9 mouse cellular contexts compared by ENCODE assay signal in genomic region chr17:48001157-48001556, GRCm38 (mm10). TPM values are rescaled to one million over a fixed set of nuclear protein-coding genes. Genes with fewer than 3 reads are reported as not detected.
DNase-seq lines count a peak whose midpoint lies in the region; ATAC-seq and TF ChIP-seq lines count a peak whose summit lies in the region.
"Had no signal": no experiment of that assay in that cellular context is flagged by ENCODE, and none has a peak within 500 bp of the region (broad histone marks: within the 10 kb centered on the region; RNA-seq: fewer than 3 reads in every experiment).

No protein-coding gene starts in this region.

- no peaks in the 10 kb centered on the region for H3K27me3 ChIP-seq in erythroblast, embryonic 14.5 days (ENCODE audit: control insufficient read depth)
- H3K27me3 ChIP-seq in kidney, embryonic 16.5 days (ENCODE audit: insufficient read depth, low read length) = 0 out of 2 replicates have a peak, but pooled peaks cover 3% of the 10 kb centered on the region
- H3K27me3 ChIP-seq in myocyte (ENCODE audit: control insufficient read depth, insufficient read depth, insufficient read length) = no peaks in the 10 kb centered on the region

- peak; percentile 19 to 20 for DNase-seq in heart, adult 9 months (ENCODE audit: low spot score in 2 of 2)
- DNase-seq in spleen, postnatal 4 days (ENCODE audit: low spot score in 2 of 2) = no peak
- no peak for DNase-seq in embryo, embryonic 10.5 days (ENCODE audit: low spot score)
- no peak for DNase-seq in layer of hippocampus, postnatal 36 days

- H3K9me3 ChIP-seq in erythroblast, embryonic 14.5 days (ENCODE audit: control insufficient read depth, low read length) = no peaks in the 10 kb centered on the region
- no peaks in the 10 kb centered on the region for H3K9me3 ChIP-seq in kidney, embryonic 16.5 days (ENCODE audit: low read length)

- no peak overlapping the region for H3ac ChIP-seq in myocyte (ENCODE audit: control insufficient read depth, insufficient read length)

- peak overlapping the region; percentile 61 for H3K4me2 ChIP-seq in kidney, embryonic 16.5 days (replicated peaks; ENCODE audit: low read depth, low read length)
- peak overlapping the region; percentile 82 for H3K4me2 ChIP-seq in myocyte (ENCODE audit: low read depth)

- ATAC-seq in erythroblast, adult 5-6 weeks (replicated peaks; ENCODE audit: low FRiP score, poor library complexity, severe bottlenecking) = no peak
- ATAC-seq in kidney, embryonic 16.5 days (ENCODE audit: low FRiP score, low TSS enrichment) = peak; percentile 42; the same call in 1 of the 2 replicates

- H3K79me2 ChIP-seq in myocyte (ENCODE audit: control insufficient read depth, insufficient read depth) = no peaks in the 10 kb centered on the region

- no peak for TF ChIP-seq POLR2A in myocyte (IDR thresholded peaks at IDR 0.05; ENCODE audit: insufficient read length, low read depth)

- peaks cover 64% of the 10 kb centered on the region for H3K4me1 ChIP-seq in erythroblast, embryonic 14.5 days (ENCODE audit: control insufficient read depth)
- peaks cover 48% of the 10 kb centered on the region for H3K4me1 ChIP-seq in kidney, embryonic 16.5 days (ENCODE audit: insufficient read depth, low read length)

- H3K4me3 ChIP-seq in erythroblast, embryonic 14.5 days (replicated peaks) = peak overlapping the region; percentile 60
- H3K4me3 ChIP-seq in kidney, embryonic 16.5 days (ENCODE audit: low read length) = peak overlapping the region; percentile 38
- peak overlapping the region; percentile 23 for H3K4me3 ChIP-seq in myocyte

- peak overlapping the region; percentile 63; the same call in 1 of the 2 replicates for H3K9ac ChIP-seq in kidney, embryonic 16.5 days (replicated peaks; ENCODE audit: low read length)

- H3K27ac ChIP-seq in kidney, embryonic 16.5 days (ENCODE audit: low read length) = peak overlapping the region; percentile 86; the same call in 1 of the 2 replicates

- WGBS in kidney, embryonic 16.5 days = 19% methylated on average over 7 of the region's 7 CpGs

- no peaks in the 10 kb centered on the region for H3K36me3 ChIP-seq in erythroblast, embryonic 14.5 days (ENCODE audit: control insufficient read depth)
- no peaks in the 10 kb centered on the region for H3K36me3 ChIP-seq in kidney, embryonic 16.5 days (ENCODE audit: insufficient read depth, low read length)
- H3K36me3 ChIP-seq in myocyte (ENCODE audit: control insufficient read depth, insufficient read depth) = no peaks in the 10 kb centered on the region

TF ChIP-seq in myocyte, 11 proteins besides CTCF, POLR2A, EP300 and RAD21:
- no peak for TF ChIP-seq TCF12 (IDR thresholded peaks at IDR 0.05; ENCODE audit: insufficient read depth, poor library complexity, severe bottlenecking)
- TF ChIP-seq E2F4 (IDR thresholded peaks at IDR 0.05; ENCODE audit: insufficient read depth) = no peak
- TF ChIP-seq MYOD1 (IDR thresholded peaks at IDR 0.05; ENCODE audit: control insufficient read depth in 1 of 3, insufficient read length in 2 of 3, low read depth in 2 of 3) = no peak
- no peak for TF ChIP-seq MYOG (IDR thresholded peaks at IDR 0.05; ENCODE audit: control insufficient read depth in 1 of 3, insufficient read depth in 1 of 3, insufficient read length in 2 of 3, low read depth in 2 of 3)
- TF ChIP-seq USF1 (IDR thresholded peaks at IDR 0.05; ENCODE audit: low read depth) = no peak
TF ChIP-seq in myocyte: peak in this region for 0.

RNA-seq across cellular contexts. Expression of gene 1700122O11Rik, which starts 36.9 kb away (rescaled TPM):
- not detected in 2 replicates for polyA plus RNA-seq in erythroblast, embryonic 14.5 days (2012)
- total RNA-seq in erythroblast, adult 5-6 weeks (2015; ENCODE audit: low replicate concordance) = not detected in 2 replicates
- total RNA-seq in erythroblast, adult 5-6 weeks (2017; ENCODE audit: low replicate concordance) = not detected in 2 replicates
- not detected in 2 replicates for polyA plus RNA-seq in kidney, embryonic 16.5 days (2015; fragmentation: Nextera tagmentation; extraction: Ambion mirVana)
- polyA plus RNA-seq in myocyte (2012; fragmentation: generic; extraction: Trizol) = not detected
- not detected for total RNA-seq in layer of hippocampus, postnatal 36 days (2021)
- polyA plus RNA-seq: C2C12 had no signal

Comparison
In these comparisons a context has a peak if more than half of its experiments do, and no peak if none do; other contexts are left out.
1. DNase-seq: peak in heart, adult 9 months (2 of 2); none in spleen, postnatal 4 days (0 of 2), embryo, embryonic 10.5 days (single experiment) and layer of hippocampus, postnatal 36 days (0 of 2).
2. Peak in every context shown above with its lines, with median percentiles within 50 percentile points of each other: H3K4me3 ChIP-seq.